Mouse (Mus musculus) thymus, postnatal 36 days (tissue): ENCODE results near the gene Lin54.
A peak's percentile ranks its signal among the peaks of the same experiment; 100 is the strongest.

Experiments used
- DNase-seq, 2 experiments: peaks; one replicate each; pipeline ENCODE4 v3.0.0; 2022; ENCODE audit warnings: mixed read lengths in 2 of 2

The Lin54 gene

DNA sequence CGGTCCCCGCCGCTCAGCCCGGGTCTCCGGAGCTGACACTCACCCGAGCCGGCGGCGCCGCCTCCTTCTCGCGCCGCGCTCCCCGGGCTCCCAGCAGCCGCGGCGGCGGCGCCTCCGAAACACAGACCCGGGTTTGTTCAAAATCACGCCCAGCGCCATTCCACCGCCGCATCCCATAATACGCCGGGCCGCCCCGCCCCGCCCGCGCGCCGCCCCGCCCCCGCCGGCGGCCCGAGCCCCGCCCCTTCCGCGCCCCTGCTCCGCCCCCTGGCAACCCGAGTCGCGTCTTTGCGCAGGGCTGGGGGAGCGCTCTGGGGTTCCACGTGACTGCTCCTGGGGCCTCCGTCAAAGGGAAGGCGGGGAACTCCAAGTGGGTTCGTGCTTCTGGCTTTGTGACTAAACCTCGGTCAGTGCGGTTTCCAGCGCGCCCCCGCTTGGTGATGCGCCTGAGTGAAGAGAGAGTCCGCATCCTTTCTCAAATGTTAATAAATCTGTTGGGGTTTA lies at the start of gene Lin54:
Lin54 (minus strand) TSS at position 182 of the 504 bp plus-strand sequence.
- peak; percentile 87 to 93 for DNase-seq

DNA sequence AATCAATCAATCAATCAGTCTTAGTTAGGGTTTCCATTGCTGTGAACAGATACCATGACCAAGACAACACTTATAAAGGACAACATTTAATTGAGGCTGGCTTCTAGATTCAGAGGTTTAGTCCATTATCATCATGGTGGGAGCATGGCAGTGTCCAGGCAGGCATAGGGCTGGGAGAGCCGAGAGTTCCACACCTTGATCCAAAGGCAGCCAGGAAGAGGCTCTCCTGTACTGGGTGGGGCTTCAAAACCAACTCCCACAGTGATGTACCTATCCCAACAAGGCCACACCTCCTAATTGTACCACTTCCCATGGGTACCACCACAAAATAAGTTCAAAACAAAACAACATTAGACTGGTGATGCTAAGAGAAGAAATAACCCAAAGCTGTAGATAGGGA lies 49.7 kb upstream of the Lin54 start:
- no peak for DNase-seq

DNA sequence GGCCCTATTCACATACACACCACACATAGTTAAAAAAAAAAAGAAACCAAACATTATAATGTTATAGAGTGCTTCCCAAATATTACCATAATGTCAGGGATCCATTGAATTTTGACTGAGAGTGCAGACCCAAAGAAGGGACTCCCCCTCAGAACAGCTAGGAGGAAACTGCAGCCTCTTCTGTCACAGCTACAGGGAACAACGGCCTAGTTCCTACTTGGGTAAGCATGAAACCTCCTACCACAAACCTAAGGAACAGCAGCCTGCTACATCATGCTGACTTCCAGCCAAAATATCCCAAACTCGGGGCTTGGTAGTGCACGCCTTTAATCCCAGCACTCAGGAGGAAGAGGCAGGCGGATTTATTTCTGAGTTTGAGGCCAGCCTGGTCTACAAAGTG lies 48.9 kb upstream of the Lin54 start:
- no peak for DNase-seq

DNA sequence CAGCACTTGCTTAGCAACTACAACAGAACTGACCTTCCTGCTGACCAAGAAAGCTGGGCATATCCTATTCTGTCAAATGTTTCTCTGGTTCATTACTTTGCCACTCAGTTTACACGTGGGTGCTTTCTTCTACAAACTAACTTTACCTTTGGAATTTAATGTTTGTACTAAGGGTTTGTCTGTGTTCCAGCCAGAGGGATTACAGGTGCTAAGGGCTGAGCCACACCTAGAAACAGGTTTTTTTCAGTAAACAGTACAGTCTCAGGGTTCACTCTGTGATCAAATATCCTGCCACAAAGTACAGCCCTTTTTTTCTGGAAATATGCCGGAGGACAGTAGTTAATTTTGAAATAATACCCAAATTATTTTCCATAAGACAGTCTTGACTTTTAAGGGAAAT lies 47.8 kb upstream of the Lin54 start:
- no peak for DNase-seq

DNA sequence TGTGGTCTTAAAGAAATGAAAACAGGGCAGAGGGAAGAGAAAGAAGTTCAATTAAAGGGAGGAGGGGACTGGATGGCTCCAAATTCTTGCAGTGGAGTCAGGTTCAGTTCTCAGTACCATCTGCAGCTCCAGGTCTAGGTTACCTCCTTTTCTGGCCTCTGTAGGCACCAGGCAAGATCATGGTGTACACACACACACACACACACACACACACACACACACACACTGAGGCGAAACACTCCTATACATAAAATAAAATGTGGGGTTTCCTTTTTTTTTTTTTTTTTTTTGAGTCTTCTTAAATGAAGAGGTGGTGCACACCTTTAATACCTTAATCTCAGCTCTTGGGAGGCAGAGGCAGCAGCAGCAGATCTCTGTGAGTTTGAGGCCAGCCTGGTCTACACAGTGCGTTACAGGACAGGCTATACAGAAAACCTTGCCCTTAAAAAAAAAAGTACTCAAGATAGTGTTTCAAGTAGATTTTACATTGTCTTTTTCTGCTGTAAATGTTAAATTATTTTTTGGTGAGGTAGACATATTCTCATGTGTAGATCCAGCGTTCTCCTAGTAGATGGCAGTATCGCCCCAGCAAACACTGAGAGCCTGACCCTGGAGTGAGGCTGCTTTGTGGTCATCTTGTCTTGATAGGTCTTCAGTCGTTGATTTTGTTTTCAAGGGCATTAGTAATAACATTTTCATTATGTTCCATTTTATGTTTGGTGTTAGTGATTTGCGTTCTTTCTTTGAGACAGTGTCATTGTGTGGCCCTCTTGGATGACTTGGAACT lies 46.0 kb upstream of the Lin54 start:
- DNase-seq, result no peak

DNA sequence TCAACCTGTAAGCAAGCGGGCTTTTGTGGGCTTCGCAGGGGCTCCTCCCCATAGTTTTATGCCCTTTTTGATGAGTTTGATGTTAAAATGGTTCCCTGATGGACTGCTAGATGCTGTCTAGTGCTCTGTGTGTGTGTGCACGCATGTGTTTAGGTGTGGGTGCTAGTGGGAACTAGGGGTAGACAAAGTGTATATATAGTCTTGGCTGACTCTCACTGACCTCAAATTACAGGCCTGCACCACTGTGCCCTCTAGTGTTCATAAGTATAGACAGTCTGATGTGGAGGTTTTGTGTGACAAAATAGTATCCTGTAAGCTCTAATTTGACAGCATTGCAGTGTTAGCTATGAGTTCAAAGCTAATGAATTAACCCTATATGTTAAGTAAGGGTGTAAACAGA lies 36.2 kb upstream of the Lin54 start:
- DNase-seq, result no peak

DNA sequence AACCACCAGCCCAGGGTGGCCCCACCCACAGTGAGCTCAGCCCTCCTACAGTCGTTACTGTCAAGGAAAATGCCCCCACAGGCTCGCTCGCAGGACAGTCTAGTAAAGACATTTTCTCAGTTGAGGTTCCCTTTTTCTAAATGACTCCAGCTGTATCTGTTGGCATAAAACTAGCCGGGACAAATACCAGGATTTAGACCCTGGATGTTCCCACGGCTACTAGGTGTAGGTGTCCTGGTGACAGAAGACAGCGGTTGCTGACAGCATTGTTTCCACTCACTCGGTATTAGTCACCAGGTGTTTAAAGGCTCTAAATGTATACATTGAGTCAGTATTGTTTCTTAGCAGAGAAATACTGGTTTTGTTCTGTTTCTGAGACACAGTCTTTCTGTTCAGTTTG lies 35.4 kb upstream of the Lin54 start:
- DNase-seq, result no peak

DNA sequence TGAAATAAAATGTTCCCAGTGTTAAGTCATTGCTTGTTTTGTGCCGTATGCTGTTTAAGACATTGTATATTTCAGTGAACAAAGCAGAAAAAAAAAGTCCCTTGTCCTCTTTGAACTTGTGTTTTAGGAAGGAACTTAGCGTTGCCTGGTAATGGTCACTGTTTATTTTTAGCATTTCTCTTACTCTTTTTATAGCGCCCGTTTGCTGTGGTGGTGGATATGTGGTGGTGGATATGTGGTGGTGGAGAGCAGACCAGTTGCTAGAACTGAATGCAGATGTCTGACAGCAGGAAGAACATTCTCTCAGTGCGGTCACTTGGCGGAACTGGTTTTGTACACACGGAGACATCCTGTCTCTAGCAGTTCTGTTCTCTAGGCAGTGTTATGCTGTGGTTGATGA lies 25.7 kb upstream of the Lin54 start:
- DNase-seq, result peak; percentile 47 to 51

DNA sequence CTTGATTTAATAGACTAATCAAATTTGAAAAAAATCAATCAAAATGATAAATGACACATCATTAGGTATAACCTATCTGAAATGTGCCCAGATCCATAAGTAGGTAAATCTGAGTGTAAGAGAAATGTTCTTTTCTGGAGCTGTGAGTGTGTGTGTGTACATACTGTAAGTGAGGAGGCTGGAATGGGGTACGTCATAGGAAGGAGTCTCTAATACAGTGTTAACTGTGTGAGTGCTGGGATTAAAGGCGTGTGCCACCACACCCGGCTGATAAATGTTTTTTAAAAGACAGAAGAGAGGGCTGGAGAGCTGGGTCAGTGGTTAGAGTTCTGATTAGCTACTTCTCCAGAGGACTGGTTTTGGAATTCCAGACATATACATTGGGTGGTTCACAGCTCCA lies 25.2 kb upstream of the Lin54 start:
- no peak for DNase-seq

DNA sequence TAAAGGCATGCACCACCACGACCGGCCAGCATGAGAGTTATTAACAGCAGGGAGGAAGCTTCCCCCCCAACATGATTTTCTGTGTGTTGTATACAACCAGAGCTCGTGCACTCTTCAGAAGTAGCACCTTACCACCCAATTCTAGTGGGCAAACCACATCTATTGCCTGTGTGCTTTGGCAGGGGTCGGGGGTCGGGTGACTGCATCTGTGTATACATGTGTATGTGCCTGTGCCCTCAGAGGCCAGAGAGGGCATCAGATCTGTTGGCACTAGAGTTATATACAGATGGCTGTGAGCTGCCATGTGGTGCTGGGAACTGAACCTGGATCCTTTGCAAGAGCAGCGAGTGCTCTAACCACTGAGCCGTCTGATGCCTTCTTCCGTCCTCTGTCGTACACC lies 24.5 kb upstream of the Lin54 start:
- DNase-seq, result no peak

DNA sequence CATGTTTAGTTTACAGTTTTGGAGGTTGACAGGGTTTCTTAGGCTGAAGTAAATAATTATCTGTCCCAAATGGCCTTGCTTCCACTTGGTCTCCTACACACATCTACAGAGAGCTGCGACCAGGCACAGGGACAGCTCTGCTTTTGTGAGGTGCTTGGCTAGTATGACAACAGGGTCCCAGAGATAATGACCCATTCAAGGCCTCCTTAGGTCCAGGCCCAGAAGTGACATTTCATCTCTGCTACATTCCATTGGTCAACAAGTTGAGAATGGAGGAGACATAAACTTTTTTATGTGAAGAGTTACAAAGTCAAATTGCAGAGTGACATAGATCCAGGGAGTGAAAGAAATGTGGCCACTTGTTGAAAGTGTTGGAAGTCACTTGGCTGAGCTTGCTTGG lies 22.9 kb upstream of the Lin54 start:
- DNase-seq, result no peak

DNA sequence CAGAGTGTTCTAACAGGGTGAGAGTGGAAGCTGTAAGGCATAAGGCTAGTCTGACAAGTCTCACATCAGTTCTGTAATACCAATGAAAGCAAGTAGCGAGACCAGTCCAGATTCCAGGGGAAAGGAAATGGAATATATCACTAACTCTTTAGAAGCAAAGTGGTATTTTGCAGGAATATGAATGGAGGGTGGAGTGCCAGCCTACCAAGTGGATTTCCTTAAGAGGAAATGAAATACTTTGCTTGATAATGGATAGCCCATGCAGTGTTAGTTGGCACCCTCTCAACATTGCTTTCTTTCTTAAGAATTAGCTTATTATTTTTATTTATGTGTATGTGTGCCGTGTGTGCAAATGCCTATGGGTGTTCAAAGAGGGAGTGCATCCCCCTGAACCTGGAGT lies 19.8 kb upstream of the Lin54 start:
- no peak for DNase-seq

DNA sequence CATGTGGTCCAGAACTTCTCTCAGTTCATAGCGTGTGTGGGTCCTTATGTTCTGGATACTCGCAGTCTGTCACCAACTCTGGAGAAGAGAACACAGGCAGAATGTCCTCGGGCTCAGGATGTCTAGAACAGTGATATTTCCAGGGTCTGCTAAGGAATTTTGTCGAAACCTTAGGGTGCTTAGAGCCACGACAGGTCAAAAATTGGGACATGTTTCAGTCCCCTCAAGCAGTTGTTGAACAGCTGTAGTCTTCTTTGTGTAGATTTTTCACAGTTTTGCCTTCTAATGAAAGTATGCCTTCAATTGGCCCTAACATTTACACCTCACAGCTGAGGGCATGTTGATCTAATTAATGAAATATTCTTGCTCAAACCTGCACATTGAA lies 18.6 kb upstream of the Lin54 start:
- DNase-seq, result no peak

DNA sequence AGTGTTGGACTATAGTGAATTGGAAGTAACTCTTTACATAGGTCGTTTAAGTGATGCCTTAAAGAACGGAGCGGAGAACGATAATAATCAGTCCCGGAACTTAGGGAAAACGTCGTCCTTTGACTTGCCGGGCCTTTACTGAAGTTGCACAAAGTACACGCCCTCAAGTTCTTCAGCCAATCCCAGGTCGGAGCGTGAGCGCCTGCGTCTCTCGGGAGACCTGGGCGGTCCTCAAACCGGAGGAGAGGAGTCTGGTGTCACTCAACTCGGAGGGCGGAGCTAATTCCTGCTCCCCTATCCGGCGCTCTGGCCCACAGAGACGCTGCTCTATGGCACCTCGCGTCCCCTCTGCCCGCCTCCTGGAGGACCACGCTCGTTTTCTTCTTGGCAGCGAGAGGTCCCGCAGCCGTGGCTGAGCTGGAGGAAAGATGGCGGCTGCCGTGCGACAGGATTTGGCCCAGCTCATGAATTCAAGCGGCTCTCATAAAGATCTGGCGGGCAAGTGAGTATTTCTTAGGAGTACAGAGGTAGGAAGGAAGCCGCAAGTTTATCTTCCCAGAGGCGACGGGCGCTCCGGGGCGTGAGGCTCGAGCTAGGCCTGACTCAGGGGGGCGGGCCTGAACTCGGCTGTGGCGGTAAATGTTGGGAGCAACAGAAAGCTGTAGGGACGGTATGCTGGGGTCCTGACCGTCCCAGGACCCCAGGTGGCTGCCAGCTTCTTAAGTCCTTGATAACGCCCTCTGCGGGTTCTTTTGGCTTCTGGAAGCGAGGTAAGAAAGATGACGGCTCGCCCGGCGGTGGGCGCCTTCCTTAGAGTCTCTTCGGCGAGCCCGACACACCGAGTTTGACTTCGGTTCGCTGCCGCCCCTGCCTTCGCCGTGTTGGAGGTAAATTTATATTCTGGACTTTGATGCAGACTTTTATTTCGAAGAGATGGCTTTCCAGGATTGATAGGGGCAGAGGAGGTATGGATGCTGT lies 17.9 kb upstream of the Lin54 start, which contains the start of gene Cops4:
Cops4 (plus strand) TSS at position 261 of the 978 bp plus-strand sequence.
- peak; percentile 96 to 98 for DNase-seq

DNA sequence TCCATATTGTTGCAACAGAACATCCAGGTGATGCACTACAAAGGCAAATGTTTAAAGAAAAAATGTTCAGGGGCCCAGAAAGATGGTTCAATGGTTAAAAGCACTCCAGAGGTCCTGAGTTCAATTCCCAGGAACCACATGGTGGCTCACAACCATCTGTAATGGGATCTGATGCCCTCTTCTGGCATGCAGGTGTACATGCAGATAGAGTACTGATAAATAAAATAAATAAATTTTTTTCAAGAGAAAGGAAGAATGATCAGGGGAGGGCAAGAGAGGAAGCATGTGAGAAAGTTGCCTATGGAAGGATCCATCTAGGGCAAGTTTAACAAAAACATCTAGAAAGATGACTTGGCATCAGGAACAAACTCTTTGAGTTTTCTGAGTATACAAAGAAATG lies 12.1 kb upstream of the Lin54 start:
- DNase-seq, result no peak

DNA sequence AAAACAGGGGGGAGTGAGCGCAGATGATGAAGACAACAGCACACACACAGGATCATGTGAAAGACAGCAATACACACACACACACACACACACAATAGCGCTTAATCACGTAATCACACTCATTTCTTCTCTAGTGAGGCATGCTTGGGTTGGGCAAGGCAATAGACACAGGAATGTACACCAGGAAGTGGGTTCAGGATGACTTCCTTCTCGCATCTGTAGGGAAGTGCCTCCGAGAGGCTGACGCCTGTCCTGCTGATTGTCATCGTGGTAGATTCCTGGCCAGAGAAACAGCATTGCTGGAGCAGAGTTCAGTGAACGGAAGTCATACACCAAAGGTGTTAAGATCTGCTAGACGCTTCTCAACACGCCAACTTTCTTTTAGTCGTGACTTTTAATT lies 8.8 kb upstream of the Lin54 start:
- DNase-seq, result no peak

DNA sequence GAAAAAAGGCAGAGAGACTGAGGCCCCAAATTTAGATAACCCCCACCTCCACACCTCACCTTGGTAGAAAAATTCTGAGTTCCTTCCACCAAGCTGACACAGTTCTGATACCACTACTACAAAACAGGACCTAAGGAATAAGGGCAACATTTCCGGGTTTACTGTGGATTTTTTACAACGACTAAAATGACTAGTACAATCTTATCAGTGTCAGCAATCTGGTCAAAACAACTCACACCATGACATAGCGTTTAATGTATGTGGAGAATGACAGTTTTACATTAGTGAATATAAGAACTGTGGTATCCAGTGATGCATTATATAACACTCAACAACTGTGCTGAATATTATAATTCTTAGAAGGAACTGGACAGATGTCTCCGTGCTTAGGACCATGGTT lies 828 bp upstream of the Lin54 start:
- no peak for DNase-seq

DNA sequence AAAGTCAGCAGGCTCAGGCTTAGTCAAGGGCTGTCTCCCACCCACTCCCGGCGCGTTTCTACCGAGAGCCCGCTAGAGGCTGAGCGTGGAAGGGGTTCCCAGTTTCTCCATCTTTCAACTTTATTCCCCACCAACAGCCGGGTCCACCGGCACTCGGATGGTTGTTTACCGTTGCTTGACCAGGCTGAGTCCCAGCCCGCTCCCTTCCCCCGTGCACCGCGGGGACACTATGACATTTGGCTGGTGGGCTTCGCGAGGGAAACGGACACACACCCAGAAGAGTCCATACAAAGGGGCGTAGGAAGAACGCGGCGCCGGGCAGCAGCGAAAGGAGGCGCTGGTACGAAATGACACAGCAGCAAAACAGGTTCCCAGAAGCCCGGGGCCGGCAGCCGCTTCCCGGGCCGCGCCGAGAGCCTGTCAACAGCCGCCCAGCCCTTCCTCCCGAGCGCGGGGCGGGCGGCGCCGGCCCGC lies 571 bp downstream of the Lin54 start:
- peak; percentile 52 to 64 for DNase-seq

DNA sequence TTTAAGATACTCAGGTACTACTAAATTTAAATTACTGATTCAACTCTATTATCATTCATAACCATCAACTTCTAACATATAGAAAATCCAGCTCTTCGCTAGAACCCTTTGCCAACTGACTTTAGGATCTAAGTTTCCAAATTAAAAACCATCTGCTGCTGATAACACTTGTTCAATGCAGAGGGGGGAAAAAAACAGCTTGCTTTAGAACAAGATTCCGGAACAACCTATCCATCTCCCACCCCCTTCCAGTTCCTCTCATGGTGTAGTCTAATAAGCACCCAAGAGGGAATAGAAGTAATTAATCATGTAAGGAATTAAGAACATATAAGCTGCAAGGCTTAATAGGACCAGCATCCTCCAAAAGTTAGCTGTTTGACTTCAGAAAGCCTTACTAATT lies 1.2 kb downstream of the Lin54 start:
- DNase-seq, result no peak

DNA sequence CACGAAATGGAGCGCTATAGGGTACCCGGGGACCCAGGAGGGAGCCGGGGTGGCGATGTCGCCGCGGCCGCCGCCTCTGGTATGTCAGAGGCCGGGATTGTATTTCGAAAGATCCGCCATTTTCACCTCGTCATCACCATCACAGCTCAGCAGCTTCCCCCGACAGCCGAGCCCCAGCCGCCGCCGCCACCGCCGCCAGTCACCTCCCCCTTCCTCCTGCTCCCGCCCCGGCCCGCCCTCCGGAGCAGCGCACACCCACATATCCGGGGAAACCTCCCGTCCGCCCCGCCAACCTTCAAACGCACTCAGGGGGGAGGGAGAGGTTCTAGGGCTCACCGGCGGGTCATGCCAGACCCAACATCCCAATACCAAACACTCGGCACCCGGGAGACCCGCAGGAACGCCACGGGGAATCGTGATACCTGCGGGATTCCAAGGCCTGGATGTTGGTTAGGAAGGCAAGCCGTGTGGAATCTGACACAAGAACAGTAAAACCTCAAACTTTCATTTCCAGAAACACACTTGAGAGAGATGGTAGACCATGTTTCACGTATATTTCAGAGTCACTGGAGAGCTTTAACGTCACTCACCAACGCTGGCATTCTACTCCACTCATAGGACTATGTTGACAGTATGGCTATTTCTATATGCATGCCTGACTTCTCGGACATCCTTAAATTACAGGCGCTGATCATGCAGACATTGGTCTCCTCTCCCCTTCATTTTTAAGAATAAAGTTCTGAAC lies 1.8 kb downstream of the Lin54 start:
- DNase-seq, result peak; percentile 82 to 88

DNA sequence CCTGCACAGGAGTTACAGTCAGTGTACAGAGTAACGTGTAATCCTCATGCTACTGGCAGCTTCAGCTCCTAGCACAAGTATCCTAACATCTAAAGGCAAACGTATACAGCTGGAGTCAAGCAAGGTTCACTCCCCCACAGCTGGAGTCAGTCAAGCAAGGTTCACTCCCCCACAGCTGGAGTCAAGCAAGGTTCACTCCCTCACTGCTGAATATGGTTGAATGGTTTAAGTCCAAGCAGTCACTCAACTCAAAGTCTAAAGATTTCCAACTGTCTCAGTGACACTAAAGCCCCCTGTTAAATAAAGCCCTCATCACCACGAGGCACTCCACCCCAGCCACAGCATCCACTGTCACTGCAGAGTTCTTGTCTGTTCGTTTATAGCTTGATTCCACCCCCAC lies 8.7 kb downstream of the Lin54 start:
- DNase-seq, result no peak

DNA sequence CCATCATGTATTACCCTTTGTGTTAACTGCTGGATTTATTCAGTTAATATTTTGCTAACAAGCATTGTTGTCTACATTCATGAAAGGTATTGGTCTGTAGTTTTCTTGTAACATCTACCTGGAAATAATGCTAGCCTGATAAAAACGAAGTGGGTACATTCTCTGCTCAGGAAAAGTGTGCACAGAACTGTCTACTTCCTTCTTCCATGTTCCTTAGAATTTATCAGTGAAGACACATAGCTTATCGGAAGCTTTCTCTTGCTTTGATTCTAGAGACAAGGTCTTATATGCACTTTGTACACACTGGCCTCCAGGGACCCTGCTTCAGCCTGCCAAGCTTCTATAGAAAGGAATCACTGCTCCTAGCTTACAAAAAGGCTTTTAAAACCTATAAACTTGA lies 11.1 kb downstream of the Lin54 start:
- DNase-seq, result no peak

DNA sequence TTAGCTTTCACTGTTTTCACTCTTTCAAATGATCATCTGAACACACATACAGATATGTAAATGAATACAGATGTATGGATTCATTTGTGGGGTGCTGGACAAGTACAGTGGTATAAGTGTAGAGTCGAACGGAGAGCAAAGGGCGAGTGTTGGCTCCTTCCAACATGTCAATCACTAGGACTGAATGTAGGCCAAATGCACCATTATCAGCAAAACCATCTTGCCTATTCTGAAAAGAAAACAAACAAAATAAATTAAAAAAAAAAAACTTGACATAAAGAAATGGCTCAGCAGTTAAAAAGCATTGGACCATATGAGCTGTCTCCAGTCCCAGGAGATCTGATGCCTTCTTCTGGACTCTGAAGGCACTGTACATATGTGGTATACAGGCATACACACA lies 12.2 kb downstream of the Lin54 start:
- DNase-seq, result no peak
